Mouse (Mus musculus) layer of hippocampus, adult 18-20 months (tissue): ENCODE data around the gene Flnc. TPM values are rescaled to one million over a fixed set of nuclear protein-coding genes. Genes with fewer than 3 reads are reported as not detected.
A peak's percentile ranks its signal among the peaks of the same experiment; 100 is the strongest.

ENCODE experiments used
- DNase-seq, 2 experiments: peaks; one replicate each; pipeline ENCODE4 v3.0.0; 2022; ENCODE audit warnings: low spot score in 2 of 2
- total RNA-seq, 2 experiments: library from RNA; stranded (reverse); gene quantifications; 2 replicates each; pipeline ENCODE4 v1.2.3; 2021

Flnc gene
- total RNA-seq, 2 experiments from 2014 or later: 1.5 to 1.6 TPM

- no peak for DNase-seq
These were observed 2.2 kb upstream of the Flnc start for GRCm38 (mm10) chr6:29430681-29431420.

- DNase-seq: no peak
These were observed 1.6 kb upstream of the Flnc start for GRCm38 (mm10) chr6:29431473-29431872.

GRCm38 (mm10) chr6:29432156-29432555, 900 bp upstream of the Flnc start:
- DNase-seq: no peak

GRCm38 (mm10) chr6:29432676-29433037, 399 bp upstream of the Flnc start:
- no peak for DNase-seq

- DNase-seq: no peak
These were observed 1.0 kb downstream of the Flnc start for GRCm38 (mm10) chr6:29433804-29434795.

- no peak for DNase-seq
These were observed 2.0 kb downstream of the Flnc start for GRCm38 (mm10) chr6:29434911-29435691.

GRCm38 (mm10) chr6:29435940-29436451, 2.9 kb downstream of the Flnc start:
- DNase-seq: no peak

- DNase-seq: no peak
These were observed 3.4 kb downstream of the Flnc start for GRCm38 (mm10) chr6:29436461-29436934.

GRCm38 (mm10) chr6:29439251-29439650, 6.2 kb downstream of the Flnc start:
- DNase-seq: no peak

- DNase-seq: no peak
These were observed 6.7 kb downstream of the Flnc start for GRCm38 (mm10) chr6:29439789-29440188.

GRCm38 (mm10) chr6:29444773-29445172, 11.7 kb downstream of the Flnc start:
- no peak for DNase-seq

- DNase-seq: no peak
These were observed 12.3 kb downstream of the Flnc start for GRCm38 (mm10) chr6:29445354-29445753.

GRCm38 (mm10) chr6:29449858-29450257, 16.8 kb downstream of the Flnc start:
- no peak for DNase-seq

GRCm38 (mm10) chr6:29450667-29451066, 17.6 kb downstream of the Flnc start:
- no peak for DNase-seq

- no peak for DNase-seq
These were observed 28.4 kb downstream of the Flnc start for GRCm38 (mm10) chr6:29461502-29461901.

GRCm38 (mm10) chr6:29463388-29463787, 30.3 kb downstream of the Flnc start:
- no peak for DNase-seq

- peak; percentile 88 to 96 for DNase-seq
These were observed 34.7 kb downstream of the Flnc start, which contains the start of gene Atp6v1f for GRCm38 (mm10) chr6:29467583-29468354. Gene Atp6v1f (plus strand): TSS chr6:29467718.

- DNase-seq: no peak
These were observed 35.8 kb downstream of the Flnc start for GRCm38 (mm10) chr6:29468851-29469250.

GRCm38 (mm10) chr6:29471137-29471536, 38.1 kb downstream of the Flnc start, which contains the start of gene Atp6v1fnb:
Gene Atp6v1fnb (plus strand): TSS chr6:29471437.
- no peak for DNase-seq
